Mouse (Mus musculus) cerebellum, adult 2 months (tissue): ENCODE results near the gene Tpst2.

ENCODE experiments used
- CTCF ChIP-seq: fragments of 200-500 bp; IDR thresholded peaks from 2 replicates; pipeline ENCODE4 v1.5.1; 2011; ENCODE audit warnings: low read depth, mild to moderate bottlenecking, control low read depth, low read length, moderate library complexity, borderline replicate concordance; ENCODE audit not compliant: insufficient read depth
- POLR2A ChIP-seq: fragments of 200-500 bp; IDR thresholded peaks from 2 replicates; pipeline ENCODE4 v1.6.1; 2011; ENCODE audit warnings: low read length, control low read depth, borderline replicate concordance; ENCODE audit not compliant: insufficient read depth

GRCm38 (mm10) chr5:112277906-112278470, 1.5 kb downstream of the Tpst2 start:
- TF ChIP-seq CTCF: no peak
- no peak for TF ChIP-seq POLR2A
